Mouse (Mus musculus): ENCODE measurements at regions not wholly inside any gene's neighbourhood (a gene's known extent, or its start where the extent isn't known, plus 50 kb on each side); places are given as distances from the start of the nearest gene placed in this dataset.
A peak's percentile ranks its signal among the peaks of the same experiment; 100 is the strongest.

DNA sequence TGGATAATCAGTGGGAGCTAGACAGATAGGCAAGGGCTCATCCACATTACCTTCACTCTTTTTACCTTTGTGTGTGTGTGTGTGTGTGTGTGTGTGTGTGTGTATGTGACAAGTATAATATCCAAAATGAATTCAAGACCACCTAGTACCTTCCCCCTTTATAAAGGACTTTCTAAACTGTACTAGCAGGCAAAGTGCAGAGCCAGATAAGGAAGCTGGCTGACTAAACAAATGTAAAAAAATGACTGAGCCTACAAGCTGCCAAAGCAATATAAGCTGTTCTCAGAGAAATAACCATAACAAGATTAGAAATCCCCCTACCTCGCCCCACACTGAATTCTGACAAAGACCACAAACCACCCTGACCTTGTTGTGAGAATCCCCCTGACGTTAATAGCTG is 586.8 kb upstream of the Chrm3 start:
- Histone ChIP-seq H3K27ac (no peak overlapping the region), H3K4me3 (ENCODE audit: low read length) (no peak overlapping the region), H3K4me1 (ENCODE audit: insufficient read depth, low read length) (no peaks in the 10 kb centered on the region), H3K9me3 (ENCODE audit: low read length) (no peaks in the 10 kb centered on the region), H3K9ac (replicated peaks; ENCODE audit: low read length) (no peak overlapping the region), H3K4me2 (ENCODE audit: low read depth, low read length) (no peak overlapping the region), H3K27me3 (ENCODE audit: insufficient read depth, low read length) (no peaks in the 10 kb centered on the region), H3K36me3 (ENCODE audit: insufficient read depth, low read length) (no peaks in the 10 kb centered on the region)
- no peak for TF ChIP-seq CTCF (IDR thresholded peaks at IDR 0.05; ENCODE audit: low read depth)
- ATAC-seq (no peak), DNase-seq (ENCODE audit: low spot score) (no peak)
- WGBS = 81% methylated on average over 2 of the region's 2 CpGs

DNA sequence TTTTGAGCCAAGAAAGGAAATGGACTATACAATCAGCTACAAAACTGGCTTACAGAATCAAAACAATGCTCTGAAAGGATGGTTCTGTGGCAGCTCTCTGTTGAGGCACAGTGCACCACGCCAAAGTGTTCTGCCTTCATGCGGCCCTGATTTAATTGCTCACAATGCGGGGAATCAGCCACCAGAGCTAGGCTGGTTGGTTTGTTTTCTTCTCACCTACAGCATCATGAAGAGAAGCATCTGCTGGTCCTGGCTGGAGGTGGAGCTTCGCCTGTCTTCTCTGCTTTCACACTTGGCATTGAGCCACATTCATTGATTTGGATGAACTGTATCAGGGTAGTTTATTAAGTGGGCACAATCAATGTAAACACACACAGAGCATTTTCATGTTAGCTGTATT is 583.2 kb upstream of the Chrm3 start:
- ATAC-seq (peak; percentile 53; the same call in 1 of the 2 replicates), DNase-seq (ENCODE audit: low spot score) (peak; percentile 38)
- Histone ChIP-seq H3K9me3 (ENCODE audit: low read length) (no peaks in the 10 kb centered on the region), H3K36me3 (ENCODE audit: insufficient read depth, low read length) (no peaks in the 10 kb centered on the region), H3K4me1 (ENCODE audit: insufficient read depth, low read length) (no peaks in the 10 kb centered on the region), H3K27me3 (ENCODE audit: insufficient read depth, low read length) (no peaks in the 10 kb centered on the region), H3K27ac (no peak overlapping the region), H3K4me3 (ENCODE audit: low read length) (no peak overlapping the region), H3K4me2 (ENCODE audit: low read depth, low read length) (no peak overlapping the region), H3K9ac (replicated peaks; ENCODE audit: low read length) (no peak overlapping the region)
- TF ChIP-seq CTCF (IDR thresholded peaks at IDR 0.05; ENCODE audit: low read depth) = no peak
- WGBS = 61% methylated on average over 4 of the region's 4 CpGs

DNA sequence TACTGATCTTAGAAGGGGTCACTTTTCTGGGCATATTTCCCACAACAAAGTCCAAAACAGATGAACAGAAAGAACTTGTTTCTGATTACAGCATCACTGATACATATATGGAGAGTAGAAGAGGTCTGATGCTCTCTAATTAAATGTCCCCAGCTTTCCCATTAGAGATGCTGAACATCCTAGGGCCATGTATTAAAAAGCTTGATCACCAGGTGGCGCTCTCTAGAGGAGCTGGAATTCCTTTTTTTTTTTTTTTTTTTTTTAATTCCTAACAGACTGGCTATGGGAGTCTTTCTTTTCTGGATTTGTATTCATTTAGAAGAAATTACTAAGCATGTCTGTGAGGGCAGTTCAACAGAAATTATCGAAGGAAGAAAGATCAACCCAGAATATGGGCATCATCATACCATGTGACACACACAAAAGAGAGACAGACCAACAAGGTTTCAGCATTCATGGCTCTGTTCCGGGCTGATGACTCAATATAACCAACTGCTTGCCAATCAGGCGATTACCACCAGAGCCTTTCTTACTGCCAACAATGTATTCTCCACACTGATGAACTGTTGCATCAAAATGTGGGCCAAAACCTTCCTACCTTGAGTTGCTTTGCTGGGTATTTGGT is 581.5 kb upstream of the Chrm3 start:
- no peaks in the 10 kb centered on the region for H3K27me3 ChIP-seq (ENCODE audit: insufficient read depth, low read length)
- H3K27ac ChIP-seq = no peak overlapping the region
- H3K4me2 ChIP-seq (ENCODE audit: low read depth, low read length) = no peak overlapping the region
- no peaks in the 10 kb centered on the region for H3K9me3 ChIP-seq (ENCODE audit: low read length)
- peak; percentile 51 for TF ChIP-seq CTCF (IDR thresholded peaks at IDR 0.05; ENCODE audit: low read depth)
- ATAC-seq (peak; percentile 32; the same call in 1 of the 2 replicates), DNase-seq (ENCODE audit: low spot score) (peak; percentile 66)
- no peak overlapping the region for H3K4me3 ChIP-seq (ENCODE audit: low read length)
- H3K4me1 ChIP-seq (ENCODE audit: insufficient read depth, low read length) = no peaks in the 10 kb centered on the region
- WGBS = 53% methylated on average over 4 of the region's 4 CpGs
- H3K36me3 ChIP-seq (ENCODE audit: insufficient read depth, low read length) = no peaks in the 10 kb centered on the region
- H3K9ac ChIP-seq (replicated peaks; ENCODE audit: low read length) = no peak overlapping the region

DNA sequence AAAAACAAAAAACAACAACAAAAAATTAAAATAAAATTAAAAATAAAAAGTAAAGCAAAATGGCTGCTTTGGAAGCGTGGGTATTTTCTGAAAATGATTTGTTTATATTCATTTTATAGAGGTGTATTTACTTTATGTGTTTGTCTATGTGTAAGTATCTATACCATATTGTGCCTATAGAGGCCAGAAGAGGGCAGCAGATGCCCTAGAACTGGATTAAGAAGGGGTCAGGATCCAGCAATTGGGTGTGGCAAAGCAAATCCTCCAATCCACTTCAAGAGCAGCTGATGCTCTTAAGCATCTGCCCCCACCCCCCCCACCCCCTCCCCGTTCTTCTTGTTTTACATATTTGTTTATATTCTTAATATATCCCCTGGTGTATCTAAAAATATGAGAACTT is 577.6 kb upstream of the Chrm3 start:
- Histone ChIP-seq H3K9me3 (ENCODE audit: low read length) (no peaks in the 10 kb centered on the region), H3K4me1 (ENCODE audit: insufficient read depth, low read length) (no peaks in the 10 kb centered on the region), H3K36me3 (ENCODE audit: insufficient read depth, low read length) (no peaks in the 10 kb centered on the region), H3K27me3 (ENCODE audit: insufficient read depth, low read length) (no peaks in the 10 kb centered on the region), H3K4me2 (ENCODE audit: low read depth, low read length) (no peak overlapping the region), H3K4me3 (ENCODE audit: low read length) (no peak overlapping the region), H3K27ac (no peak overlapping the region), H3K9ac (replicated peaks; ENCODE audit: low read length) (no peak overlapping the region)
- DNase-seq (ENCODE audit: low spot score) = no peak
- WGBS = 95% methylated on average over 2 of the region's 2 CpGs
- no peak for TF ChIP-seq CTCF (IDR thresholded peaks at IDR 0.05; ENCODE audit: low read depth)
- no peak for ATAC-seq

DNA sequence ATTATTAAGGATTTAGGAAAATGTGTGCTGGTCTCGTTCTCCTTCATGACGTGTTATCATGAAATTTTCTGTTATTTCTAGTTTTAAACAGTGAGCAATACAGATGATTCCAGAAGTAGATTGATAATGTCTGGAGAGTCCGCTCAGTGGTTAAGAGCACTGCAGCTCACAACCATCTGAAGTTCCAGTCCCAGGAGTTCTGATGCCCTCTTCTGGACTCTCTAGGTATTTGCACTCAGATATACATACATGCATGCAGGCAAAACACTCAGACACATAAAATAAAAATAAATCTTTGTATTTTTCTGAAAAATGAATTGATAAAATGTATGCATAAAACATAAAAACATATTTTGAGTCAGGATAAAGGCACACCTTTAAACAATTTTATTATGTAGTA is 570.1 kb upstream of the Chrm3 start:
- H3K27ac ChIP-seq = no peak overlapping the region
- H3K36me3 ChIP-seq (ENCODE audit: insufficient read depth, low read length) = no peaks in the 10 kb centered on the region
- TF ChIP-seq CTCF (IDR thresholded peaks at IDR 0.05; ENCODE audit: low read depth) = peak; percentile 38; the same call in 1 of the 2 replicates
- H3K9me3 ChIP-seq (ENCODE audit: low read length) = no peaks in the 10 kb centered on the region
- no peaks in the 10 kb centered on the region for H3K4me1 ChIP-seq (ENCODE audit: insufficient read depth, low read length)
- DNase-seq (ENCODE audit: low spot score) (peak; percentile 14), ATAC-seq (no peak)
- H3K27me3 ChIP-seq (ENCODE audit: insufficient read depth, low read length) = no peaks in the 10 kb centered on the region
- H3K4me2 ChIP-seq (ENCODE audit: low read depth, low read length) = no peak overlapping the region
- H3K4me3 ChIP-seq (ENCODE audit: low read length) = no peak overlapping the region
- 99% methylated on average over 3 of the region's 3 CpGs for WGBS
- no peak overlapping the region for H3K9ac ChIP-seq (replicated peaks; ENCODE audit: low read length)

DNA sequence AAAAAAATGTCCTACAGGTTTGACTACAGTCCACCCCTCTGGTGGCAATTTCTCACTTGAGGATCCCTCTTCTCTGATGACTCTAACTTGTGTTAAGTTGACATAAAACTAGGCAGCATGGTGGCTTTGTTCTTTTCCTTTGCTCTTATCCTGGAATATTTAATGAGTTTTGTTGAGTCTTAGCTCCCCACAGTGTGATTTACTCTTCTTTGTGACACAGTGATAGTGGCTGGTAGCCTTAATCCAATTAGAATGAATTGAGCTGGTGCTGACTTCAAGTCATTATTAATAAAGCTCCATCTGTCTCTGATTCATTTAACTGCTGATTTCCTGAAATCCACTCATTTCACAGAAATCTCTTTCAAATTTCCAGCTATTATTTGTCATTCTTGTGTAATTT is 553.7 kb upstream of the Chrm3 start:
- Histone ChIP-seq H3K9ac (replicated peaks; ENCODE audit: low read length) (no peak overlapping the region), H3K27ac (no peak overlapping the region), H3K36me3 (ENCODE audit: insufficient read depth, low read length) (no peaks in the 10 kb centered on the region), H3K4me1 (ENCODE audit: insufficient read depth, low read length) (no peaks in the 10 kb centered on the region), H3K9me3 (ENCODE audit: low read length) (no peaks in the 10 kb centered on the region), H3K4me3 (ENCODE audit: low read length) (no peak overlapping the region), H3K4me2 (ENCODE audit: low read depth, low read length) (no peak overlapping the region), H3K27me3 (ENCODE audit: insufficient read depth, low read length) (no peaks in the 10 kb centered on the region)
- peak; percentile 10 for DNase-seq (ENCODE audit: low spot score)
- TF ChIP-seq CTCF (IDR thresholded peaks at IDR 0.05; ENCODE audit: low read depth) = no peak
- no peak for ATAC-seq

DNA sequence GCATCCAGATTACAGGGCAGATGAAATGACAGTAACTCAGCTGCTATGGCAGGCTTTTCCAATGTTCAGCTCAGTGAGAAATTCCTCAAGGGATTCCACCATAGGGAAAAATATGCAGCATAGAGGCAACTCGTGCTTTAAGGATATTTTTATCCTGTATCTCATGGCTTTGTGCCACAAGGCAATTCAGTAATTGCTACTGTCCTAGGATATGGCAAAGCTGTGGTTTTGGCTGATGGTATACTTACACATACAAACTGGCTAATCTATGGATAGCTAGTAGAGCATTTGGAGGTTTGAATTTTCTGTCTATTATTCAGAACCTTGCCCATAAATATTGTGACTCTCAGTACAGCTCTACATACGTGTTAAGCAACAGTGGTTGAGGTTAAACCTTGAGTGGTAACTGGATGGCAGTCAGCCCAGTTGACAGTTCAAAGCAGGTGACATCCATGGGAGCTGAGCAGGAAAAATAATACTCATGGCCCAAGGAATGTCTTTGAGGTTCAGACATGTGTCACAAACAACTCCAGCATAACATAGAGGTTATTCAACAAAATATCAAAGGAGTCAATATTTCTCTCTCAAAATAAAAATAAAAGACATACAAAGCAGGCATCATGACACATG is 548.6 kb upstream of the Chrm3 start:
- WGBS = 38% methylated on average over 2 of the region's 2 CpGs
- H3K27me3 ChIP-seq (ENCODE audit: insufficient read depth, low read length) = no peaks in the 10 kb centered on the region
- ATAC-seq (no peak), DNase-seq (ENCODE audit: low spot score) (no peak)
- H3K27ac ChIP-seq = no peak overlapping the region
- H3K9ac ChIP-seq (replicated peaks; ENCODE audit: low read length) = no peak overlapping the region
- no peak overlapping the region for H3K4me2 ChIP-seq (ENCODE audit: low read depth, low read length)
- H3K36me3 ChIP-seq (ENCODE audit: insufficient read depth, low read length) = no peaks in the 10 kb centered on the region
- H3K9me3 ChIP-seq (ENCODE audit: low read length) = no peaks in the 10 kb centered on the region
- H3K4me3 ChIP-seq (ENCODE audit: low read length) = no peak overlapping the region
- H3K4me1 ChIP-seq (ENCODE audit: insufficient read depth, low read length) = no peaks in the 10 kb centered on the region
- TF ChIP-seq CTCF (IDR thresholded peaks at IDR 0.05; ENCODE audit: low read depth) = no peak

Measured in hindbrain, postnatal 0 days (tissue).